Mouse (Mus musculus): ENCODE measurements around the gene Olfr462. TPM values are rescaled to one million over a fixed set of nuclear protein-coding genes. Genes with fewer than 3 reads are reported as not detected.

The Olfr462 gene
- not detected in 2 replicates for polyA plus RNA-seq (2016; fragmentation: Nextera tagmentation; extraction: Ambion mirVana)

DNA sequence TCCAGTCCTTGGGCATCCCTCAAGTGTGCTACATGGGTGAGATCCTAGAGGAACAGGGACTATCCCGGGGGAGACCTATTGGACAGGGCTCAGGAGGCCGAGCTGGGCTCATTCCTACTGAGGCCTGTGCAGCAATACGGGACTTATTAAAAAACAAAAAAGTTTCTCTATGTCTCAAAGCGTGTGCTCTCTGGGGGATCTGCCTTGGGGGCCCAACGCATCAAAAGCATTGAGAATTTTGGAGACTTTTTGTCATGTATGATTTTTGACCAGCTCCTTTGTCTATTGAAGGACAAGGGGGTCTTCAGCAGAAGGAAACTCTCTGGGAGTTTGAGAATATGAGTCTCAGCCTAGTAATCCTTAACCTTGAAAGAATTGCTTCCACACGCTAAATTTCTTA is at the start of gene Olfr462:
Gene Olfr462, minus strand, starts transcription at position 101 of the 400 bp plus-strand sequence.
- no peaks in the 10 kb centered on the region for H3K4me1 ChIP-seq
- no peaks in the 10 kb centered on the region for H3K36me3 ChIP-seq
- no peaks in the 10 kb centered on the region for H3K9me3 ChIP-seq
- WGBS = 89% methylated on average over 6 of the region's 6 CpGs
- H3K4me3 ChIP-seq = no peak within 1 kb of the TSS
- no peak within 1 kb of the TSS for H3K4me2 ChIP-seq (replicated peaks)
- H3K27me3 ChIP-seq (replicated peaks) = no peaks in the 10 kb centered on the region
- ATAC-seq (ENCODE audit: low FRiP score, low read depth) = no peak
- no peak within 1 kb of the TSS for H3K9ac ChIP-seq
- no peak within 1 kb of the TSS for H3K27ac ChIP-seq

DNA sequence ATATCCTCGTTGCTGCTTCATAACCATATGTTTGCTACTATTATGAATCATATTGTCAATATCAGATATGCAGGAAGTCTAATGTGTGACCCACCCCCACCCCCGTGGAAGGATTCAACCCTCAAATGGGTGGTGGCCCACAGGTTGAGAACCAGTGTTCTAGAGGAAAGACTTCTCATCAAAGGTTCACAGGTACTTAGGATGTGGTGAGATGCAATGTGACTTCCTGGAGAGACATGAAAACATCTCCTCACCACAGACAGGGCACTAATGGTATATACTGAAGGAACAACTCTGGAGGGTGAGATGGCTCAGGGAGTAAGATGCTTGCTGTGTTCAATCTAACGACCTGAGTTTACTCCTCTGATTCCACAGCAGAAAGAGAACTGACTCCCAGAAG is 43.4 kb upstream of the Olfr462 start:
- H3K36me3 ChIP-seq = no peaks in the 10 kb centered on the region
- H3K9me3 ChIP-seq = no peaks in the 10 kb centered on the region
- H3K9ac ChIP-seq = no peak overlapping the region
- no peak for ATAC-seq (ENCODE audit: low FRiP score, low read depth)
- H3K4me3 ChIP-seq = no peak overlapping the region
- H3K27me3 ChIP-seq (replicated peaks) = no peaks in the 10 kb centered on the region
- no peaks in the 10 kb centered on the region for H3K4me1 ChIP-seq
- H3K27ac ChIP-seq = no peak overlapping the region
- no peak overlapping the region for H3K4me2 ChIP-seq (replicated peaks)
- 66% methylated on average over 3 of the region's 3 CpGs for WGBS

- H3K9me3 ChIP-seq = no peaks in the 10 kb centered on the region
- no peak overlapping the region for H3K9ac ChIP-seq
- no peak overlapping the region for H3K4me2 ChIP-seq (replicated peaks)
- no peak overlapping the region for H3K4me3 ChIP-seq
- no peak overlapping the region for H3K27ac ChIP-seq
- H3K27me3 ChIP-seq (replicated peaks) = no peaks in the 10 kb centered on the region
- no peaks in the 10 kb centered on the region for H3K4me1 ChIP-seq
- ATAC-seq (ENCODE audit: low FRiP score, low read depth) = no peak
- no peaks in the 10 kb centered on the region for H3K36me3 ChIP-seq
- WGBS = 81% methylated on average over 2 of the region's 2 CpGs
Measured at GRCm38 (mm10) chr11:87933731-87934130, 41.7 kb upstream of the Olfr462 start.

DNA sequence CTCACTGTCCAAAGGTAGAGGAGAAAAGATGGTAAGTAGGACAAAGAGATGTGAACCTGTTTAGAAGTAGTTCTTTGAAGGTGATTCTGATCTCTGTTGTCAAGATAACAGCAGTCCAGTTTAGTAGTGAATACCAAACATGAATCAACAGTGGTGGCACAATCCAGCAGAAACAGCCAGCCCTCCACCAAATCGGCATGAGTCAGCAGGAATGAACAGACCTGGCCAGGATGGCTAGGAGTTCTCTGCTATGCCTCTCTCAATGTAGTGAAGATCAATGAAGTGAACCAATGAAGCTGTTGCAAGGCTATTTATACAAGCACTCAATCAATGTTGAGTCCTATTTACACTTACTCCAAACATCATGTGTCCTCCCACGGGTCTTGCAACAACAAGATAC is 38.3 kb upstream of the Olfr462 start:
- Histone ChIP-seq H3K4me3 (no peak overlapping the region), H3K27me3 (replicated peaks) (no peaks in the 10 kb centered on the region), H3K9ac (no peak overlapping the region), H3K4me2 (replicated peaks) (no peak overlapping the region), H3K4me1 (no peaks in the 10 kb centered on the region), H3K9me3 (no peaks in the 10 kb centered on the region), H3K27ac (no peak overlapping the region), H3K36me3 (no peaks in the 10 kb centered on the region)
- WGBS = 90% methylated on average over 2 of the region's 2 CpGs
- ATAC-seq (ENCODE audit: low FRiP score, low read depth) = no peak

- H3K9ac ChIP-seq = no peak within 1 kb of the TSS
- no peaks in the 10 kb centered on the region for H3K9me3 ChIP-seq
- WGBS = 39% methylated on average over 5 of the region's 5 CpGs
Measured at GRCm38 (mm10) chr11:87920966-87921365, 28.9 kb upstream of the Olfr462 start, which contains the start of gene Olfr464. Gene Olfr464 (minus strand): TSS chr11:87920967.

GRCm38 (mm10) chr11:87920301-87920700 is 28.2 kb upstream of the Olfr462 start:
- H3K4me1 ChIP-seq = no peaks in the 10 kb centered on the region
- no peaks in the 10 kb centered on the region for H3K36me3 ChIP-seq
- H3K9ac ChIP-seq = no peak overlapping the region
- no peaks in the 10 kb centered on the region for H3K9me3 ChIP-seq
- WGBS = 71% methylated on average over 2 of the region's 2 CpGs
- H3K4me2 ChIP-seq (replicated peaks) = no peak overlapping the region
- H3K27ac ChIP-seq = no peak overlapping the region
- no peaks in the 10 kb centered on the region for H3K27me3 ChIP-seq (replicated peaks)
- no peak overlapping the region for H3K4me3 ChIP-seq
- ATAC-seq (ENCODE audit: low FRiP score, low read depth) = no peak

More at GRCm38 (mm10) chr11:87920966-87921365, 28.9 kb upstream of the Olfr462 start, which contains the start of gene Olfr464:
- H3K27me3 ChIP-seq (replicated peaks) = no peaks in the 10 kb centered on the region
- no peak within 1 kb of the TSS for H3K4me2 ChIP-seq (replicated peaks)
- no peak within 1 kb of the TSS for H3K4me3 ChIP-seq
- no peak for ATAC-seq (ENCODE audit: low FRiP score, low read depth)
- H3K27ac ChIP-seq = no peak within 1 kb of the TSS
- no peaks in the 10 kb centered on the region for H3K36me3 ChIP-seq
- H3K4me1 ChIP-seq = no peaks in the 10 kb centered on the region

- ATAC-seq (ENCODE audit: low FRiP score, low read depth) = no peak
- Histone ChIP-seq H3K4me2 (replicated peaks) (no peak overlapping the region), H3K4me1 (no peaks in the 10 kb centered on the region), H3K9me3 (no peaks in the 10 kb centered on the region), H3K36me3 (no peaks in the 10 kb centered on the region), H3K9ac (no peak overlapping the region), H3K27me3 (replicated peaks) (no peaks in the 10 kb centered on the region), H3K4me3 (no peak overlapping the region), H3K27ac (no peak overlapping the region)
- WGBS = 86% methylated on average over 1 of the region's 1 CpGs
Measured at GRCm38 (mm10) chr11:87916005-87916404, 23.9 kb upstream of the Olfr462 start.

DNA sequence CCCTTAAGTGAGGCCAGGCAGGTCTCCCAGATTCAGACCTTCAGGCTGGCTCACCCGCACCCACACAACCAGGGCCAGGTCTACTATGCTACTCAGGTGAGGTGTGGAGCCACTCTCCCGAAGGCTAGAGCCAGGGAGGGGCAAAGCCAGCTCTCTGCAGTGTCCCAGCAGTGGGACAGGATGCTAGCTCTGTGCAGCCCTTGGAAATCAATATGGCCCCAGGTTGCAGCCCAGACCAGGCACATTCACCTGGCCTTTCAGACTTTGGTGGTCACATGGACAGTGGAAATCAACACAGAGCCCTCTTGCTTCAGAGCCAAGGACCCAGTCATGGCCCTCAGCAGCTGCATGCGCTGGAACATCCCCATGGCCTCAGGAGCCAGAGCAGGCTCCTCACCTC is 12.3 kb upstream of the Olfr462 start:
- Histone ChIP-seq H3K4me1 (no peaks in the 10 kb centered on the region), H3K36me3 (no peaks in the 10 kb centered on the region), H3K9me3 (no peaks in the 10 kb centered on the region), H3K27me3 (replicated peaks) (no peaks in the 10 kb centered on the region), H3K4me2 (replicated peaks) (no peak overlapping the region), H3K4me3 (no peak overlapping the region), H3K27ac (no peak overlapping the region), H3K9ac (no peak overlapping the region)
- 86% methylated on average over 3 of the region's 3 CpGs for WGBS
- no peak for ATAC-seq (ENCODE audit: low FRiP score, low read depth)

DNA sequence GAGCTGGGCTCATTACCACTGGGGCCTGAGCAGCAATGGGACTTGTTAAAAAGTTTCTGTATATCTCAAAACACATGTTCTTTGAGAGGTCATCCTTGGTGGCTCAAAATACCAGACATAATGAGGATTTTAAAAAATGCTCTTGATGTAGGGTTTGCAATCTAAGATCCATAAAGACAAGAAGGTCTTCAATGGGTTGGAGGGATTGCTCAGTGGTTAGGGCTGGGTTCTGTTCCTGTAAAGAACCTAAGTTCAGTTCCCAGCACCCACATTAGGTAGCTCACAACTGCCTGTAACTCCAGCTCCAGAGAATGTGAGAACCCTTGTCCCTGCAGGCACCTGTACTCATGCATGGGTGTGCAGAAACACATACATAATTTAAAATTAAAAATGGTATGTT is 5.2 kb upstream of the Olfr462 start, which contains the start of gene Olfr463:
Gene Olfr463, minus strand, starts transcription at position 101 of the 400 bp plus-strand sequence.
- H3K4me2 ChIP-seq (replicated peaks) = no peak within 1 kb of the TSS
- H3K9ac ChIP-seq = no peak within 1 kb of the TSS
- ATAC-seq (ENCODE audit: low FRiP score, low read depth) = no peak
- peaks cover 3% of the 10 kb centered on the region for H3K27me3 ChIP-seq (replicated peaks)
- H3K4me1 ChIP-seq = no peaks in the 10 kb centered on the region
- H3K4me3 ChIP-seq = no peak within 1 kb of the TSS
- H3K27ac ChIP-seq = no peak within 1 kb of the TSS
- H3K9me3 ChIP-seq = no peaks in the 10 kb centered on the region
- no peaks in the 10 kb centered on the region for H3K36me3 ChIP-seq

DNA sequence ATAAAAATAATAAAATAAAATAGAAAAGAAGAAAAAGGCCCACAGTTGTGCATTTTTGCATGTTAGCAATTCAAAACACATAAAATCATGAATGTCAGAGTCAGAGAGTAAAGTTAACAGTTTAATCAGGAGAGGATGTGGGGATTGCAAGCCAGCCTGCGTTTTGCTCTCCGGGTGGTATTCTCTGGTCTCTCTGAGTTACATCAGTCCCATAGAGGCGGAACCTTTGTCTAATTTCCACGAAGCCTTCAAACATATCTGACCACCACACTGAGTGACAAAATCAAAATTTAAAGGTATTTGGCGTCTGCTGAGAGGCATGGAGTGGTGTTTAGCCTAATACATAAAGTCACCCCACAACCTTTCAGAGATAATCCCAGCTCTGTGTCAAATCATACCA is 7.2 kb downstream of the Olfr462 start:
- no peaks in the 10 kb centered on the region for H3K9me3 ChIP-seq
- H3K4me1 ChIP-seq = no peaks in the 10 kb centered on the region
- 80% methylated on average over 5 of the region's 5 CpGs for WGBS
- H3K4me3 ChIP-seq = no peak overlapping the region
- no peak overlapping the region for H3K27ac ChIP-seq
- H3K9ac ChIP-seq = no peak overlapping the region
- ATAC-seq (ENCODE audit: low FRiP score, low read depth) = no peak
- H3K27me3 ChIP-seq (replicated peaks) = no peaks in the 10 kb centered on the region
- no peaks in the 10 kb centered on the region for H3K36me3 ChIP-seq
- no peak overlapping the region for H3K4me2 ChIP-seq (replicated peaks)

GRCm38 (mm10) chr11:87883493-87883892 is 8.6 kb downstream of the Olfr462 start:
- no peaks in the 10 kb centered on the region for H3K27me3 ChIP-seq (replicated peaks)
- no peak overlapping the region for H3K4me3 ChIP-seq
- H3K9ac ChIP-seq = no peak overlapping the region
- H3K36me3 ChIP-seq = no peaks in the 10 kb centered on the region
- H3K9me3 ChIP-seq = no peaks in the 10 kb centered on the region
- 45% methylated on average over 5 of the region's 5 CpGs for WGBS
- no peak overlapping the region for H3K27ac ChIP-seq
- no peak overlapping the region for H3K4me2 ChIP-seq (replicated peaks)
- no peak for ATAC-seq (ENCODE audit: low FRiP score, low read depth)
- H3K4me1 ChIP-seq = no peaks in the 10 kb centered on the region

DNA sequence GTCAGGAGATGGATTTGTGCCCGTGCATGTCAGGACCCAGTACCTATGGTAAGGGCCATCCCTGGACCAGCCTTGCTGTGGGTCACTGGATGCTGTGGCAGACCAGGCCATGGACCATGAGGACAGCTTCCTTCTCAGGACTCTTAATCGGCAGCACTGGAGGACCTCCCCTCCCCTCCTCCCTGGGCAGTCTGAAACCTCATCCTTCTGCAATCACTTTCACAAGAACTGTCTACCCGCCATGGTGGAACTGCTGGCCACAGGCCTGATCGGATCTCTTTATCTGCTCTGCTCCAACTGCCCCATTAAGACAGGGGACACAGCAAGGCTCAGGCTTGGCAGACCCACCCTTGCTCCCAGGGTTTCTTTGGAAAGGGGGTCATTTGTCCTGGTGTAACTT is 10.4 kb downstream of the Olfr462 start:
- 75% methylated on average over 4 of the region's 4 CpGs for WGBS
- no peak overlapping the region for H3K4me2 ChIP-seq (replicated peaks)
- H3K9ac ChIP-seq = no peak overlapping the region
- no peaks in the 10 kb centered on the region for H3K27me3 ChIP-seq (replicated peaks)
- H3K9me3 ChIP-seq = no peaks in the 10 kb centered on the region
- H3K4me3 ChIP-seq = no peak overlapping the region
- no peak overlapping the region for H3K27ac ChIP-seq
- no peaks in the 10 kb centered on the region for H3K4me1 ChIP-seq
- no peaks in the 10 kb centered on the region for H3K36me3 ChIP-seq
- ATAC-seq (ENCODE audit: low FRiP score, low read depth) = no peak

DNA sequence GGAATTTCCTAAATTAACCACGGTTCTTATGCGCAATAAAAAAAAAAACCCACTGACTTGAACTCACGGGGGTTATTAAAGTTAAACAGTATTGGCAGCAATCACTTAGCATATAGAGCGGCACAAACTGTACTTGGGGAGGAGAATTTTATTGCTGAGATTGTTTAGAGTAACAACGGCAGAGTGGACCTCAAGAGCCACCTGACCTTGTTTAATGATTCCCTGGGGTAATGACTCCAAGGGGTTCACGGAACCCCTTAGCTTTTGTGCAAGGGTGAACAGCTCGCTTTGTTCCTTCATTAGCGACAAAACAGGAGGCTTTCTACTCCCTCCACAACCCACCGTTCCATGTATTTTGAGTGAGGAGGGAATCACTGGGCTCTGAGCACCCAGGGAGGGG is 12.2 kb downstream of the Olfr462 start:
- Histone ChIP-seq H3K27me3 (replicated peaks) (no peaks in the 10 kb centered on the region), H3K4me2 (replicated peaks) (no peak overlapping the region), H3K9ac (no peak overlapping the region), H3K36me3 (no peaks in the 10 kb centered on the region), H3K4me3 (no peak overlapping the region), H3K9me3 (no peaks in the 10 kb centered on the region), H3K27ac (no peak overlapping the region), H3K4me1 (no peaks in the 10 kb centered on the region)
- no peak for ATAC-seq (ENCODE audit: low FRiP score, low read depth)
- 35% methylated on average over 9 of the region's 9 CpGs for whole genome bisulfite sequencing
